Mouse (Mus musculus): ENCODE data around the gene Olfr875.
"Not testable (repeated sequence)": the region's sequence is repeated elsewhere in the genome, so short reads cannot be mapped to it uniquely, and the experiment has no call there.

Gene Olfr875

DNA sequence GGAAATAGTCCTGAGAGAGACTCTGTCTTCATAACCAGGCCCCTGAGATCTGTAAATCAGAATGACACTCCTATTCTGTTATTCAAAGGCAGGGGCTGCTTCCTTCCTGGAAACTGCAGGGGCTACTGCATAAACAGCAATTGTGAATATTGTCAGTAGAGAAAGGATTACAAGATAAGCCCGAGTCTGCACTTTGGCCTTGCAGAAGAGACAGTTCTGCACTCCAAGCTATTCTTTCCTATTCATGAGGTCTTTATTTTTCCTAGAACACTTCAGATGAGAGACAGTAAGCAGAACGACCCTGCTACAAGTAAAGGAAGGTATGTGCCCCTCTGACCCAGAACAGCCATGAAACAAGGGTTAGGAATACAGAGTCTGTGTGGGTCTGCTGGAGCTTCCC lies at the start of gene Olfr875:
Olfr875 (plus strand) TSS at position 99 of the 400 bp plus-strand sequence.
- in situ Hi-C loops (cut with MseI, MboI), result no loop called here

DNA sequence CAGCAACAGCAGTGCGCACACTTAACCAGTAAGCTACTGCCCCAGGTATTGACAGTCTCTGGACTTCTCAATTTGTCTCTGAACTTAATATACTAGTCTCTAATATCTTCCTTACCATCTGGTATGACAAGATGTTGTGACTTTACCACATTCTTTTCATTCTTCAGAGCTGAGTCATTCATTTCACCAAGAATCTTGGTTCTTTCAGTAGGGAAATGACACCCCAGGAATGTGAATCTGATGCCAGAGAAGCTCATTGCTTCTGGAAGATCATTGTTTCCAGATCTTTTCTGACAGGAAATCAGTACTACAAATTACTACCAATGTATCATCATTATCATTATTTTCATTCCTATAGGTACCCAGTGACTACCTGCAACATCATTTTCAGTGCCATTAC lies 37.3 kb upstream of the Olfr875 start:
- in situ Hi-C loops (cut with MseI, MboI), result no loop called here

DNA sequence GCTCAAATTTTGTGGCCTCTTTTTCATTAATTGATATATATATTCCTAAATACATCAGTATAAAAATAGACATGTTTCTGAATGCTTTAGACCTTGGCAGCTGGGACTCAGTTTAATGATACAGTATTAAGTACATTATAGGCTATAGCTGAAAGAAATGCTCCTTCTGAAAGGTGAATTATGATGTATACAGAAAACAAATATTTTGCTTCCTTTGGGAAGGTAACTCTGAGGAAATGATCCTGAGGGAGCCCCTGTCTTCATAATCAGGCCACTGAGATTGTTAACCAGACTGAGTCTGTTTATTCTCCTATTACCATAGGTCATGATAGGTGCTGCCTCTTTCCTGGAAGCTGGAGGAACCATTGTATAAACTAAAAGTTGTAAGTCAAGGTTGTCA lies 26.9 kb upstream of the Olfr875 start, which contains the start of gene Olfr874:
Olfr874 (plus strand) TSS at position 301 of the 400 bp plus-strand sequence.
- in situ Hi-C loops (cut with MseI, MboI), result no loop called here

DNA sequence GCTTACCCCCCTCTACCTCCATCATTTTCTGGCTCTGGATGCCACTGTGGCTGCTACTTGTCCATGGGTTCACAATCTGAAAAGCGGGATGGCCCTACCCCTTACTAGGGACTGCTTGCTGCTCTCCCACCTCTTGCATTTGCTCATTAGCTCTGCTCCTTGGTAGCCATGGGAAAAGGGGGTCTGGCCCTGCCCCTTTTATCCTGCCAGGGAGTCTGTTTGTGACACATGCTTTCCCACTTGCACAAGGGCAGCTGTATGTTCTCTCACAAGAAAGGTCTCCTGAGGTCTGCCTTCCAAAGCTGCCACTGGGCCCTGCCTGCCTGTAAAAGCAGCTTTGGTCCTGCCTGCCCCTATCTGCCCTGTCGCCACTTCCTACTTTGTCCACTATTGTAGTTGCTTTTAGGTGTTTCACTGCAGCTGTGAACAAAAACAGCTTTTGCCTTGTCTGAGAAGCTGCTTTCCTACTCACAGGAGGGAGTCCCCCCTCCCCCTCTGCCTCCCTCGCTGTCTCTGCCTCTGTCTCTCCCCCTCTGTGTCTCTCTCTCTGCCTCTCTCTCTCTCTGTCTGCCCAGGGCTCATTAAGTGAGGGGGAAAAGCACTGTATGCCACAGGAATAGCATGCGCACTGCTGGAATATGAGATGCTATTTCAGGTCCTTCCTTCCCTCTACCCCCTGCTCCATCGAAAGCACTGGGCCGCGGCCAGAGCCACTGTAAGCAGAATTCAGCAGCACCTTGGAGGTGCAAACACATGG lies 21.2 kb upstream of the Olfr875 start:
- in situ Hi-C loops (cut with MseI, MboI), result no loop called here

DNA sequence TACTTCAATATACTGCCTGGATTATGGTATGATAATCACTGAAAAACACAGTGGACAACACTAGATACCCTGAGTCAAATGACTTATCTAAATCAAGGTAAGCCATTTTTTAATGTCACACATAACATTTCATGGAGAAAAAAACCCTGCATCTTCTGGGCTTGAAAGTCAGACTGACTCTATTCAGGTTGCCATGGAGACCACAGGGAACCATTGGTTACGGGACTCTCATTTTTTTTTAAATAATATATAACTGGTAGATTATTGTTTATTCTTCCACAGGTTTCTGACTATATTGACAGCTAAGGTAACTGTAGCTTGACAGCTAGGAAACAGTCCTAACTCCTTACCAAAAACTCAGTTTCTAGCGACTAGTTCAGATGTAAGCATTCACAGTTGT lies 20.2 kb upstream of the Olfr875 start:
- in situ Hi-C loops (cut with MseI, MboI), result no loop called here

DNA sequence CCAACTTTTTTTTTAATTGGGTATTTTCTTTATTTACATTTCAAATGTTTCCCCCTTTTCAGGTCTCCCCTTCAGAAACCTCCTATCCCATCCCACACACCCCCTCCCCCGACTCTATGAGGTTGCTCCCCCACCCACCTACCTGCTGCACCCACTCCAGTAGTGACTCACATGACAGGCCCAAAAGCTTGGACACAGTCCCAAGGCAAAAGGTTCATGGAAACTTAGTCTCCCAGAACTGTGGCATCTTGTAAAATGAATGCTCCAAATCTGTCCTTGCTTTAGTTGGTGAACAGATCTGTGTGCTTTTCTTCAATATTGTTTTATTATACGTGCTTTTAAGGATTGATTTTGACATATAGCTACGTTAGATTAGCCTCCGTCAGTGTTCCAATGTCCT lies 19.7 kb upstream of the Olfr875 start:
- in situ Hi-C loops (cut with MseI, MboI), result no loop called here

DNA sequence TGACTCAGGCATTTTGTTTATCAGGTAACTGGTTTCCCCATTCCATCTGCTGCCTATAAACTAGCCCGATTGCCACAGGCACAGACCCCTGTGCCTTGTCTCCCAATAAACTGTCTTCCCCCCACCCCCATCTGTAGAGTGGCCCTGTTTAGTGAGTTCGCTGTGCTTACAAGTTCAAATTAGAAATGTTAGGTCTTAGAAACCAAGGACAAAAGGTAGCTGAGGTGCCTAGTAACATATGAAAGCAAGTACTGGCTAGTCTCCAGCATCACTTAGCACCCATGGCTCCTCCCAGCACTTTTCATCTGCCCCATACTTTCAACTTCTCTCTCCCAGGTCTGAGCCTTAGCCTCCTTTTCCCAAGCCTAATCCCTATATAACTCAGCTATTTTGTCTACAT lies 9.9 kb upstream of the Olfr875 start:
- in situ Hi-C loops (cut with MseI, MboI), result no loop called here

DNA sequence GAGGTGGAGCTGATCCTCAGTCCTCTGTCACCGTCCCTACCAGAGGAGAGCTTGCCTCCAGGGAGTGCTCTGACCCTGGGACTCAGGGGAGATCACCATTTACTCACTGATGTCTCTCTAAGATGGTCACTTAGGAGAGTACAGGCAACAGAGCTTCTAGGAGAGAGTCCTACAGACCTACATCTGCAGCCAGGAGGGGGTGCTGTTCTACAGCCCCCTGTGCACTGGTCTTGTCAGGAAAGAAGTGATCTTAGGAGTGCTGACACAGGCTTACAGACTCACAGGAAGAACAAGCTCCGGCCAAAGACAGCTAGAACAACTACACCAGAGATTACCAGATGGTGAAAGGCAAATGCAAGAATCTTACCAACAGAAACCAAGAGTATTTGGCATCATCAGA lies 9.1 kb upstream of the Olfr875 start:
- in situ Hi-C loops (cut with MseI, MboI), result no loop called here

DNA sequence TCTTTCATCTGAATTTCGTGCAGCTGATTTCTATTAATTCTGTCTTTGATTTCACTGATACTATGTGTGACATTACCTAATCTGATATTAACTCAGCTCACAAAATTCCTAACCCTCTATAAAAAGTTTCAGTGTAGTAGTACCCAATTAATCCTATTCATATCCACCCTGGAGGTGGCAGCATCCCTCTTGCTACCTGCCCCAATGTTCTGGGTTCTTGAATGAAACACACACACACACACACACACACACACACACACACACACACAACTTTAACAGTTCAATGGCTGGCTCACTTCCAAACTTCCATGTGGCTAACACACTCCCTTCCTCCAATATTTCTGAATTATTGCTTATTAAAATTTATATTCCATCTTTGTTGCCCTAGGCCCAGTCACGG lies 996 bp upstream of the Olfr875 start:
- in situ Hi-C loops (cut with MseI, MboI), result no loop called here

DNA sequence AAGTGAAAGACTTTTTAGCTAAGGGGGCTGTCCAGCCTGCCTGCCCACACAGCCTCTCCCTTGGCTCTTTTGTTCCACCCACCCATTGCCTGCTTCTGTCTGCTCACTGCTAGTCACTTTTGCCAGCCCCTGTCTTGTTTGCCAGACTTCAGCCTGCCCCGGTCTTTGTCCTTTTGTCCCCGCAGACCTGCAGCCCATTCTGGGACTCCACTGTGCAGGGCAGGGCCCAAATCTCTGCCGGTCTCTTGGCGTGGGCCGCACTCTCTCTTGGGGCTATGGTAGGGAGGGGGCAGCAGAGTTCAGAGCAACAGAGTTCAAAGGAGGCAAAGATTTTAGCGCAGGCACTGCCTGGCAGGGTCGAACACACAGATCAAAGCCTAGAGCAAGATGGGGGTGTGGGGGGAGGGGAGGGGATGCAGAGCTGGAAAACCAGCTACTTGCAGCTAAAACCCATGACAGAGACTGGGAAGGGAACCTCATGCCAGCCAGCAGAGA lies 11.2 kb downstream of the Olfr875 start:
- in situ Hi-C loops (cut with MseI, MboI), result no loop called here

DNA sequence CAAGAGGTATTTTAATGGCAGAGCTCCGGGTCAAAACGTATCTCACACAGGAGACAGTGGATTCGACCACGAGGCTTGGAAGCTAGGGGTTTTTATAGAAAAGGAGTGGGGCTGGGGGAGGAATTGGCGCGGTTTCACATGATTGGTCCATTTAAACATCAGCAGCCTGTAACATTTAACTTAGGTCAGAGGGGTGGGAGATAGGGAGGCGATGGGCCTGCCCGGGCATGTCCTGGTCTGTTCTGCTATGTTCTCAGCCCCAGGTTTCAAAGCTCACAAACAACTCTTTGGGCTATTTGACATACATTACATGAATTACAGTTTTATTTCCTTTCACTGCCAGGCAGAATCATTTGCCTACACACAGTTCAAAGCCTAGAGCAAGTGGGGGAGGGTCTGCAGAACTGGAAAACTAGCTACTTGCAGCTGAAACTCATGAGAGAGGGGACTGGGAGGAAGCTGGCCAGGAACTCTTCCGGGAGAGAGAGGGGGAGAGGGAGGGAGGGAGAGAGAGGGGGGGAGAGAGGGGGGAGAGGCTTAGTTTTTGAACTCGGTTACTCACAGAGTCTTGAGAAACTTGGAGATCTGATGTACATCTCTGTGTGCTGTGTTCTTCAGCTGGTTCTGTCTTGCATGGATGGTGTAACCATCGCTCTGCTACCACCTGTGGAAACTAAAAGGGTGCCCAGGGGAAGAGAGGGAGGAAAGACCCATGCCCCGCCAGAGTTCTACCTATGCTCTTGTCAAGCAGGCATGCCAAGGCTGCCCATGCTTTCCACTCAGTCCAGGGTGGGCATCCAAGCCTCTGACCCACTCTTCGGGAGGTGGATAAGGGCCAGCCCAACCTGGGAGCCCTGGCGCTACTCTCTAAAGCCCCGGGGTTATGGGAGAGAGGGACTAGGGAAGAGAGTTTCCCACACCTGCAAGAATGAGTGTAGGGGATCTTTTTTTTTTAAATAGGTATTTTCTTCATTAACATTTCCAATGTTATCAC lies 12.0 kb downstream of the Olfr875 start:
- in situ Hi-C loops (cut with MseI, MboI), result not testable (repeated sequence)

DNA sequence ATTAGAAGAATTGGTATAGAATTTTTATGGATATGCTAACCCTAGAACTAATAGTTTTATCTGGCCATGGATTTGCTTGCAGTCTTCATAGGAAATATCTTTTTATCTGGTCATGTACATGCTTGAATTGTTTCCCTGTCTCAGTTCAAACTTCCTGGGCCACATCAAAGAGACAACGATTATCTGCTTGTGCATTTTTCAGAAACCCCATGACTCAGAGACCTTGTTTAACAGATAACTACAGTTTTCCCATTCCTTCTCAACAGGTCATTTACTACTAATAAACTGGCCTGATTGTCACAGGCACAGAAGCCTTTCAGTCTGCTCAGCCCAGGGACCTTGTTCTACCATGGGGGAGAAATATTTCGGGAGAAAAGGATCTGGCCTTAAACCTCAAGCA lies 14.8 kb downstream of the Olfr875 start:
- in situ Hi-C loops (cut with MseI, MboI), result no loop called here

DNA sequence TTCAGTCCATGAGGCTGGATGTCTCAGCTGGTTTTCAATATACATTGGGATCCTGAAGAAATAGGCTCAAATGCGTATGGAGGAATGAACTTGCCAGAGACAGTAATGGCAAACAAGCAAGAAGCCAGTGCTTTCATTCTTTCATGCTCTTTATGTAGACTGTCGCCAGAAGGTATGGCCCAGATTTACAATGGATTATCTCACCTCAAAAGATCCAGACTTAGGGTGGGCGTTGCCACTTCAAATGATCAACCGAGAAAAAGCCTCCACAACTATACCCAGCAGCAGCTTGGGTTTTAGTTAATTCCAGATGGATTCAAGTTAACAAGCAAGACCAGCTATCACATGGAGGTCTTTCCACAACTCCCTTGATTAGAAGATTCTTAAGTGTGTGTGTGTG lies 30.4 kb downstream of the Olfr875 start:
- in situ Hi-C loops (cut with MseI, MboI), result no loop called here

DNA sequence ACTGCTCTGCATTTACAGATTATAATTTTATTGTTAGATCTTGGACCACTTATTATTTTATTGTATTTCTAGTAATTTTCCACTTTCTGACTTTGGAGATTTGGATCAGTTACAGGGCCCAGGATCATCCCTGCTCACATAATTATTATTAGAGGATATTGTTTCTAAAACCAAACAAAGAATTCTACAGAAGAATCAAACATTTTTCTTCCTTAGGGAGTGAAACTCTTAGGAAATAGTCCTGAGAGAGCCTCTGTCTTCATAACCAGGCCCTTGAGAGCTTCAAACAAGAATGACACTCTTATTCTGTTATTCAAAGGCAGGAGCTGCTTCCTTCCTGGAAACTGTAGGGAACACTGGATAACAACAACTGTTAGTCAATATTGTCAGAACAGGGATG lies 31.1 kb downstream of the Olfr875 start, which contains the start of gene Olfr876:
Olfr876 (plus strand) TSS at position 301 of the 400 bp plus-strand sequence.
- in situ Hi-C loops (cut with MseI, MboI), result no loop called here

DNA sequence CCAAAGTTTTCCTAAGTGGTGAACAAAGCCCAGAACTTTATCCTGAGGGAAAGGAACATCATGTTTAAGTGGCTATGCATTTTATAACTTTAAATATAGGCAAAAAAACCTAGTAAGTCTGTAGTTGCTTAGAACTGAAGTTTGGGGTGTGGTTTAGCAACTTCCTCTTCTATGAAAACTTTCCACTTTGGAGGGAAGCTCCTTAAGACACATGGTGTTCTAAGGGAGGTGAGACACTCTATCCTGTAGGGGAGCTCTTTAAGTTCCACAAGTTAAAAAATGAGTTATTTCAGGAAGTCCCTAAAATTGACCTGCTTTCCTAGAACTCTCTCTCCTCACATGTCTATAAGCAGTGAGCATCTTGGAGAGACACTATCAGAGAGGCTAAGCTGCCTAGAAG lies 35.6 kb downstream of the Olfr875 start:
- in situ Hi-C loops (cut with MseI, MboI), result no loop called here

DNA sequence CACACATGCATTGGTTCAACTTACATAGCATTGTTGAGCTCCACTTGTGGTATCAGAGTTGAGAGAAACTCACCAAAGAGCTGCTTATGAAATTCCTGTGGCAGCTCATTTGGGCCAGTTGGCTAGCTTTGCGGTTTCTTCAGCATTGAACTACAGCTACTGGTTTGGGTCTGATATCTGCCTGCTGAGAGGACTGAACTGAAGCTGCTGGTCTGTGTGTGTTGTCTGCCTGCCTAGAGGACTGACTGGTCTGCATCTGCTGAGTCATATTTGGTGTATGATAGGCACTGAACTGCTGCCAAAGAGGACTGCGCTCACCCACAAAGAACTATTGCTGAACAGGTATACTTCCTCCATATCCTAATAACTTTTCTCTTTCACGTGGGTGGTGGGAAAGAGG lies 36.8 kb downstream of the Olfr875 start:
- in situ Hi-C loops (cut with MseI, MboI), result no loop called here

DNA sequence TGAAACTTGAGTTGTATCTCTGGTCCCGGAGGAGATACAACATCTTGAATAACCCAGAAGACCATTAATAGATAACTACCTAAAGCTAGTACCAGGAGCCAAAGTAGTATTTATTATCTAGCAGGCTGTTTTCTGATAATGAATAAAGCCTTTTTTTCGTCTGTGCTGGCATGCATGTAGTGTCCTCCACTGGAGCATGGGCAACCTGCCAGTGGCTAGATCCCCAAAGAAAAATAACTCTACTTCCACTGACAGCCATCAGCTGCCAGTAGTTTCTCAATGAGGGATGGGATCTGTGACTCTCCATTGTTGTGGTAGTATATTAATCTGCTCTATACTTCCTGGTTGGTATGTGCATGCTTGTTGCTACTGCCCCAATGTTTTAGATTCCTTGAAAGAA lies 37.3 kb downstream of the Olfr875 start:
- in situ Hi-C loops (cut with MseI, MboI), result no loop called here

DNA sequence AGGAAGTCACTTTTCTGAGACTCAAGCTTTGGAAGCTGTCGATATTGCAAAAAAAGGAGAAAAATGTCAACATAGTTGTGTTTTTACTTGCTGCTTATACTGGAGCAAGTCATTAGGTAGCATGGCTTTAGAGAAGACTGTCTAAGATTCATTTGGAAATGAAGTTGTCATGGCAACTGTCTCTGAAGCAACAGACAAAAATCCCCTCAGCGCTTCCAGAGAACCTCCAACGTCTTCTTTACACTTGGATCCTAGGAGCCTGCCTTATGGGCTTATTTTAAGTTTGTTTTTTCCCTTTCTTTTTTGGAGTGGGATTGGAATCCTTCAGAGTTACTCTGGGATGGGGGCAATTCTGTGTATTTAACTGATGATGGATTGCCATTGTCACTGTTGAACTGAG lies 43.0 kb downstream of the Olfr875 start:
- in situ Hi-C loops (cut with MseI, MboI), result no loop called here
